Mouse (Mus musculus): ENCODE results near the gene Cdk2ap1. TPM values are rescaled to one million over a fixed set of nuclear protein-coding genes. Genes with fewer than 3 reads are reported as not detected.

Gene Cdk2ap1
- polyA plus RNA-seq, 1 experiment from 2014 or later, result 112 TPM

DNA sequence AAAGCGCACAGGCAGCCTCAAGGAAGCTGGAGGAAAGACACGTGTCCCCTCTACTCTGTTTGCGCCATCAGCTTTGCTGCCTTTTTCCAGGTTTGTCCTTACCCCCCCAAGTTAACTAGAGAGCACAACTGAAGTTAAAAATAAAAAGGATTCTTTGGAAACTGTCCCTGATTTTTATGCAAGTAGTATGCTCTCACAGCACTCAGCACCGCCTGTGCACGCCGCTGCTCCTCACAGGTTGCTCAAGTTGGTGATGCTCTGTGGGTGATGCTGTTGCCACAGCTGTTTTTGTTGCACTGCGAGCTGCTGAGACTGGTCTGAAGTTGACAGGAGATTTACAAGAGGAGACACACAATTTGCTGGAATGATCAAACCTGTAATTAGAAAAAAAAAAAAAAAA is 11.4 kb upstream of the Cdk2ap1 start:
- H3K4me3 ChIP-seq (ENCODE audit: low read depth, low read length), result no peak overlapping the region
- no peaks in the 10 kb centered on the region for H3K27me3 ChIP-seq (replicated peaks; ENCODE audit: control insufficient read depth, insufficient read depth, low read length)
- no peak overlapping the region for H3K9ac ChIP-seq (ENCODE audit: low read length)
- DNase-seq (ENCODE audit: low spot score), result no peak
- H3K27ac ChIP-seq (ENCODE audit: low read depth, low read length), result no peak overlapping the region
- H3K4me2 ChIP-seq (ENCODE audit: low read length), result no peak overlapping the region
- WGBS, result 94% methylated on average over 7 of the region's 7 CpGs
- no peaks in the 10 kb centered on the region for H3K4me1 ChIP-seq (ENCODE audit: control insufficient read depth, insufficient read depth, low read length)
- H3K36me3 ChIP-seq (ENCODE audit: control insufficient read depth, insufficient read depth, low read length), result peaks cover 88% of the 10 kb centered on the region
- ATAC-seq, result no peak
- no peaks in the 10 kb centered on the region for H3K9me3 ChIP-seq (replicated peaks; ENCODE audit: control insufficient read depth, low read length)

- Histone ChIP-seq H3K27me3 (replicated peaks; ENCODE audit: control insufficient read depth, insufficient read depth, low read length) (no peaks in the 10 kb centered on the region), H3K36me3 (ENCODE audit: control insufficient read depth, insufficient read depth, low read length) (peaks cover 33% of the 10 kb centered on the region), H3K4me3 (ENCODE audit: low read depth, low read length) (no peak overlapping the region), H3K4me1 (ENCODE audit: control insufficient read depth, insufficient read depth, low read length) (no peaks in the 10 kb centered on the region), H3K9ac (ENCODE audit: low read length) (no peak overlapping the region), H3K27ac (ENCODE audit: low read depth, low read length) (no peak overlapping the region), H3K4me2 (ENCODE audit: low read length) (no peak overlapping the region), H3K9me3 (replicated peaks; ENCODE audit: control insufficient read depth, low read length) (no peaks in the 10 kb centered on the region)
- ATAC-seq (no peak), DNase-seq (ENCODE audit: low spot score) (no peak)
- 71% methylated on average over 3 of the region's 3 CpGs for WGBS
These were observed 3.8 kb upstream of the Cdk2ap1 start for GRCm38 (mm10) chr5:124366721-124367120.

DNA sequence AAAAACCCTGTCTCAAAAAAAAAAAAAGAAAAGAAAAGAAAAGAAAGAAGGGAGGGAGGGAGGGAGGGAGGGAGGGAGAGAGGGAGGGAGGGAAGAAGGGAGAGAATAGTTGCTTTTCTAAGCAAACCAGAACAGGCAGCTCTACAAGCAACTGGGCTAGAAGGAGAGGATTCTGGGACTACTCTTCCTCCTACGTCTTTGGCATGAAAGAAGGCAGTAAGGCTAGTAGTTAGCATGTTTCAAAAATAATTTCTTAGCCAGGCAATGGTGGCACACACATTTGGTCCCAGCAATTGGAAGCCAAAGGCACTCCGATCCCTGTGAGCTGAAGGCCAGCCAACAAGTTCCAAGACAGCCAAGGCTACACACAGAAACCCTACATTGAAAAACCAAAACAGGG is 2.9 kb upstream of the Cdk2ap1 start:
- H3K27me3 ChIP-seq (replicated peaks; ENCODE audit: control insufficient read depth, insufficient read depth, low read length), result no peaks in the 10 kb centered on the region
- WGBS, result 91% methylated on average over 2 of the region's 2 CpGs
- no peaks in the 10 kb centered on the region for H3K4me1 ChIP-seq (ENCODE audit: control insufficient read depth, insufficient read depth, low read length)
- H3K4me3 ChIP-seq (ENCODE audit: low read depth, low read length), result no peak overlapping the region
- no peak overlapping the region for H3K27ac ChIP-seq (ENCODE audit: low read depth, low read length)
- ATAC-seq (no peak), DNase-seq (ENCODE audit: low spot score) (no peak)
- no peak overlapping the region for H3K9ac ChIP-seq (ENCODE audit: low read length)
- no peaks in the 10 kb centered on the region for H3K9me3 ChIP-seq (replicated peaks; ENCODE audit: control insufficient read depth, low read length)
- peaks cover 24% of the 10 kb centered on the region for H3K36me3 ChIP-seq (ENCODE audit: control insufficient read depth, insufficient read depth, low read length)
- H3K4me2 ChIP-seq (ENCODE audit: low read length), result no peak overlapping the region

DNA sequence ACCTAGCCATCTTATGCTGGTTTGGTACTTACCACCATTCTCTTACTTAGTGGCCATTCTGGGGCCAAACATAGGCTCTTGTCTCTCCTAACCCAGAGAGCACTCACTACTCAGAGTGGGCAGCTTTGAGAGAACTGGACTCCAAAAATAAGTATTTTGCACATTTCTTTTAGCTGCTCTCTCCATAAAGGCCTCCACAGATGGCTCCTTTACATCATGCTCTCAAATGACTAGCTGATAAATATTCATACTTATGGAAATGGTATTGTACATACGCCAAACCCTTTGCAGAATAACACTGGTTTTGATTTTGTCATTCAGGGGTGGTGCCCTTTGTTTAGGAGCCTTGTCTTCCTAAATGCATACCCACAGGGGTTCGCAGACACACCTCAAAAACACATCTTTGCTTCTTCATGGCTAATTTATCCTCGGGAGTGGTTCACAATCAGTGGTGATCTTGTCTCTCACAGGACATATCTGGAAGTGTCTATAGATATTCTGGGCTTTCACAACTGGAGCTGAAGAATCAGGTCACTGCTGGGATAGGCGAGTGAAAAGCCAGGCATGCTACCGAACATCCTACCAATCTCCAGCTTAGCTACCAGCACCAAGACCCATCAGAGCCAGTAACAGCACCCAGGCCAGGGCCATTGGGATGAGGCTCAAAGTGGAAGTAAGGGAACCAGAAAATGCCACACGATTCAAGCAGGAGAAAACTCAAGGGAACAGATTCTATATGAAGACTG is 1.5 kb upstream of the Cdk2ap1 start:
- Histone ChIP-seq H3K27me3 (replicated peaks; ENCODE audit: control insufficient read depth, insufficient read depth, low read length) (no peaks in the 10 kb centered on the region), H3K9me3 (replicated peaks; ENCODE audit: control insufficient read depth, low read length) (no peaks in the 10 kb centered on the region), H3K9ac (ENCODE audit: low read length) (no peak overlapping the region), H3K4me2 (ENCODE audit: low read length) (no peak overlapping the region), H3K4me1 (ENCODE audit: control insufficient read depth, insufficient read depth, low read length) (no peaks in the 10 kb centered on the region), H3K4me3 (ENCODE audit: low read depth, low read length) (no peak overlapping the region), H3K36me3 (ENCODE audit: control insufficient read depth, insufficient read depth, low read length) (peaks cover 11% of the 10 kb centered on the region), H3K27ac (ENCODE audit: low read depth, low read length) (0 out of 2 replicates have a peak overlapping the region, but pooled peaks have one; percentile 30)
- 87% methylated on average over 6 of the region's 6 CpGs for WGBS
- no peak for ATAC-seq
- DNase-seq (ENCODE audit: low spot score), result peak; percentile 38

DNA sequence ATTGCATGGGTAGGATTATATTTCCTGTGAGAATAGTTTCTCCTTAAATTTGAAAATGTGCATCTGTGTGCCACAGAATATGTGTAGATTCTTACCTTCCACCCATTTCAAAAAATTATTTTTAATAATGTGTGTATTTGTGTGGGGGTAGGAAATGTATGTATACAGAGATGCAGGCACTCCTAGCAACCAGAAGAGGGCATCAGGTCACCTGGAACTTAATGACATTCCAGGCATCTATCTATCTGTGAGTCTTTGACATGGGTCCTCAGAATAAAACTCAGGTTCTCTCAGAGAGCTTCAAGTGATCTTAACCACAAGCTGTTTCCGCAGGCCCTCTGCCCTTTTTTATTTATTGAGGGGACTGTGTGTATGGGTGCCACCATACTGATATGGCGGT is 3.2 kb downstream of the Cdk2ap1 start:
- Histone ChIP-seq H3K9me3 (replicated peaks; ENCODE audit: control insufficient read depth, low read length) (no peaks in the 10 kb centered on the region), H3K36me3 (ENCODE audit: control insufficient read depth, insufficient read depth, low read length) (no peaks in the 10 kb centered on the region), H3K27ac (ENCODE audit: low read depth, low read length) (no peak overlapping the region), H3K4me2 (ENCODE audit: low read length) (no peak overlapping the region), H3K9ac (ENCODE audit: low read length) (no peak overlapping the region), H3K4me3 (ENCODE audit: low read depth, low read length) (no peak overlapping the region), H3K4me1 (ENCODE audit: control insufficient read depth, insufficient read depth, low read length) (no peaks in the 10 kb centered on the region), H3K27me3 (replicated peaks; ENCODE audit: control insufficient read depth, insufficient read depth, low read length) (no peaks in the 10 kb centered on the region)
- WGBS, result 89% methylated on average over 2 of the region's 2 CpGs
- ATAC-seq (no peak), DNase-seq (ENCODE audit: low spot score) (no peak)

DNA sequence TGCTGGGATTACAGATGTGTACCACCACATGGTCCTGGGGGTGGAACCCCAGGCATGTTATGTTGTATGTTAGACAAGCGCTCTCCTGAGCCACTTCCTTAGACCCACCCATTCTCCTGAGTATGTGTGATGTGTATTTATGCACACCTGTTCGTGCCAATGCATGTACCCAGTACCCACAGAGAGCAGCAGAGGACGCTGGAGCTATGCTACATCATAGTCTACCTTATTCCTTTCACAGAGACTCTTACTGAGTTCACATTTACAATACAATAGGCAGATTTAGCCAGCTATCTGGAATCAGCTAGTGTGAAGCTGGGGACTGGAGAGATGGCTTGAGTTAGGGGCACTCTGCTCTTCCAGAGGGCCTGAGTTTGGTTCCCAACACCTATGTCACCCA is 6.2 kb downstream of the Cdk2ap1 start:
- no peak overlapping the region for H3K27ac ChIP-seq (ENCODE audit: low read depth, low read length)
- no peaks in the 10 kb centered on the region for H3K27me3 ChIP-seq (replicated peaks; ENCODE audit: control insufficient read depth, insufficient read depth, low read length)
- 44% methylated on average over 3 of the region's 3 CpGs for WGBS
- ATAC-seq, result no peak
- DNase-seq (ENCODE audit: low spot score), result no peak
- no peaks in the 10 kb centered on the region for H3K36me3 ChIP-seq (ENCODE audit: control insufficient read depth, insufficient read depth, low read length)
- peaks cover 4% of the 10 kb centered on the region; the same call in 1 of the 2 replicates for H3K4me1 ChIP-seq (ENCODE audit: control insufficient read depth, insufficient read depth, low read length)
- no peaks in the 10 kb centered on the region for H3K9me3 ChIP-seq (replicated peaks; ENCODE audit: control insufficient read depth, low read length)
- H3K4me2 ChIP-seq (ENCODE audit: low read length), result no peak overlapping the region
- no peak overlapping the region for H3K9ac ChIP-seq (ENCODE audit: low read length)
- H3K4me3 ChIP-seq (ENCODE audit: low read depth, low read length), result no peak overlapping the region

DNA sequence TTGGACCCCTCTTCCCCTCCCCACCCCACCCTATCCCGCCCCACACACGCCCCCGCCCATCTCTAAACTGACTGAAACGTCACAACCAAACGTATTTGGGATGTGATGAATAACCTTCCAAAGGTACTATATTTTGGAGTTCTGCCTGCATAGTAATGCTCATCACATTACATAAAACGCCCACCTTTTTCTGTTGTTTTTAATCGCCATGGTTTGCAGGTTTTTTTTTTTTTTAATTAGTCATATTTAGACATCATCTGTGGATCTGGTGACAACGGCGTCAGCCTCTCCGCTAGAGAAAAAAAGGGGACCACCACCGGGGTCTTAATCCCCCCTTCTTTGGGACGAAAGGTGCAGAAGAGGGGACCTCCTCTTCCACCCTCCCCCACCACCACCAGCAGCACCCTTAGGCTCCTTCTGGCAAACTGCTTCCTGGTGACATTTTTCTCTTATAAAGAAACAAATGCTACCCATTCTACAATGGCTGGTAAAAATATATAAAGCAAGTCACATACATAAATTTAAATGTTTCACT is 7.4 kb downstream of the Cdk2ap1 start:
- ATAC-seq (no peak), DNase-seq (ENCODE audit: low spot score) (no peak)
- Histone ChIP-seq H3K27me3 (replicated peaks; ENCODE audit: control insufficient read depth, insufficient read depth, low read length) (no peaks in the 10 kb centered on the region), H3K9me3 (replicated peaks; ENCODE audit: control insufficient read depth, low read length) (no peaks in the 10 kb centered on the region), H3K4me2 (ENCODE audit: low read length) (peak overlapping the region; percentile 61), H3K36me3 (ENCODE audit: control insufficient read depth, insufficient read depth, low read length) (no peaks in the 10 kb centered on the region), H3K4me1 (ENCODE audit: control insufficient read depth, insufficient read depth, low read length) (peaks cover 14% of the 10 kb centered on the region), H3K4me3 (ENCODE audit: low read depth, low read length) (peak overlapping the region; percentile 92), H3K9ac (ENCODE audit: low read length) (peak overlapping the region; percentile 100), H3K27ac (ENCODE audit: low read depth, low read length) (no peak overlapping the region; the same call in 1 of the 2 replicates)
- under 1% methylated on average over 12 of the region's 12 CpGs for WGBS

- peak overlapping the region; percentile 61 for H3K4me2 ChIP-seq (ENCODE audit: low read length)
- H3K36me3 ChIP-seq (ENCODE audit: control insufficient read depth, insufficient read depth, low read length), result peaks cover 6% of the 10 kb centered on the region
- H3K27me3 ChIP-seq (replicated peaks; ENCODE audit: control insufficient read depth, insufficient read depth, low read length), result no peaks in the 10 kb centered on the region
- peak overlapping the region; percentile 100 for H3K9ac ChIP-seq (ENCODE audit: low read length)
- ATAC-seq, result peak; percentile 37
- under 1% methylated on average over 29 of the region's 60 CpGs for WGBS
- no peaks in the 10 kb centered on the region for H3K9me3 ChIP-seq (replicated peaks; ENCODE audit: control insufficient read depth, low read length)
- H3K4me3 ChIP-seq (ENCODE audit: low read depth, low read length), result peak overlapping the region; percentile 92
- peak overlapping the region; percentile 99 for H3K27ac ChIP-seq (ENCODE audit: low read depth, low read length)
- peaks cover 18% of the 10 kb centered on the region for H3K4me1 ChIP-seq (ENCODE audit: control insufficient read depth, insufficient read depth, low read length)
- DNase-seq (ENCODE audit: low spot score), result peak; percentile 82
These were observed 8.1 kb downstream of the Cdk2ap1 start for GRCm38 (mm10) chr5:124354574-124355424.

Data from forebrain, embryonic 14.5 days (tissue).